Mouse (Mus musculus) adrenal gland, adult (tissue): ENCODE measurements around the gene Dcaf5.

Source experiments
- DNase-seq, 2 experiments: peaks; one replicate each; pipeline ENCODE4 v3.0.0; 2022 to 2023; ENCODE audit warnings: low spot score in 1 of 2; ENCODE audit not compliant: inconsistent age in 2 of 2

Dcaf5 gene

DNA sequence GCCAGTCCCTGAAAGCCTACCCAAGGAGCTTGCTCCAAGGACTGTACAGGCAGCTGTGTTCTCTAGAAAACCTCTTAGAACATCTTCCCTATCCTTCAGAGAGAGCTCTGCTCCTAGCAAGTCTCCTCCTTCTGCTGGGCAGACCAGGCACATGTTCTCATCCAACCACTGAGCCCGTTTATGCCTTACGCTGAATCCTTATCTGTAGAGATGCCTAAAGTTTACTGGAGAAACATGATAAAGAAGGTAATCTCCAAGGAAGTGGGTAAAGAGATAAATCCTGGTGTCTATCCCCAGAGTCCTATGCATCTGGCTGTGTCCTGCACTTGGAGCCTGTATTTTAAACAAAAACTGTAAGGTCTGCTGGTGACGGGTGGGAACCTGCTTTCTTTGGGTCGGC is 145.9 kb downstream of the Dcaf5 start:
- DNase-seq = no peak

- DNase-seq = no peak
These were observed 146.7 kb downstream of the Dcaf5 start for GRCm38 (mm10) chr12:80289722-80290121.

GRCm38 (mm10) chr12:80285890-80286289 is 150.5 kb downstream of the Dcaf5 start:
- DNase-seq = no peak
